Mouse (Mus musculus) kidney, postnatal 14 days (tissue): ENCODE data around the gene Dnajb13.

ENCODE experiments used
- DNase-seq: peaks from one replicate; pipeline ENCODE4 v3.0.0; 2022; ENCODE audit warnings: mixed read lengths

Dnajb13 gene

DNA sequence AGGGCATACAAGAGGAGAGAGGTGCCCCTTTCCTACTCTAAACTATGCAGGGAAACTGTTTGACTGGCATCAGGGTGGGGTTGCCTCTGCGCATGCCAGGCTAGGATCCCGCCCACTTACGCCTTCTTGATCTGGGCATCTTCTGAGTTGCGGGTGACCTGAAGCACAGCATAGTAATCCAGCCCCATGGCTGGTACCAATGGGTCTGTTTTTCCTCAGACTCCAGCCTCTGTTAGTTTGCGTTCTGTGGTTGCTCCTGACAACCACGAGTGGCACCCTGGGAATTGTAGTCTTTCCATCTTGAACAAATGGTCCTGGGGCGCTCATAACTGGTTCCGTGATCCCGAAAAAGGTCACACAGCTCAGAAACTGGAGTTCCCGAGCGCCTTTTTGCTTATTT is at the start of gene Dnajb13:
TSS of gene Dnajb13 (minus strand) at position 388 of the 400 bp plus-strand sequence.
- no peak for DNase-seq

- DNase-seq: no peak
Measured at GRCm38 (mm10) chr7:100561861-100562587, 47.3 kb upstream of the Dnajb13 start.

GRCm38 (mm10) chr7:100559331-100559730 is 44.6 kb upstream of the Dnajb13 start:
- DNase-seq: no peak

GRCm38 (mm10) chr7:100557241-100557640 is 42.5 kb upstream of the Dnajb13 start:
- no peak for DNase-seq

GRCm38 (mm10) chr7:100555431-100555951 is 40.7 kb upstream of the Dnajb13 start:
- DNase-seq: no peak

- DNase-seq: no peak
Measured at GRCm38 (mm10) chr7:100554939-100555338, 40.2 kb upstream of the Dnajb13 start.

- peak; percentile 49 for DNase-seq
Measured at GRCm38 (mm10) chr7:100550338-100551007, 35.7 kb upstream of the Dnajb13 start.

- no peak for DNase-seq
Measured at GRCm38 (mm10) chr7:100549796-100550195, 35.0 kb upstream of the Dnajb13 start.

DNA sequence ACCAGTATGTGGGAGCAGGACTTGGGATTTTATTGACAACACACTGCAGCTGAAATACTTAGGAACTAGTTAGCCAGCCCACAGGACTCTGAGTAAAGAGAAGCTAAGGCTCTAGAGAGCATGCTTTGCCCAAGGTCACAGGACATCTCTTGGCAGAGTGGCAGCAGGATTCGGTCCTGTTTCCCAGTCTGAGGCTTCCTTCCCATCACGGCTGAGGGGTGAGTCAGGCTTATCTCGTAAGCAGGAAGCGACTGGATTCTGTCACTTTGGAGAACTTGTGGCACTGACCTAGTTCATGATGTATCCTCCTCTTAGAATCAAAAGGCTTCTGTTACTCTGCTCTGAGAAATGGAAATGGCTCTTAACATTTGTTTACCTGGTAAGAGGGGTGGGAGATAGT is 32.9 kb upstream of the Dnajb13 start:
- DNase-seq: no peak

DNA sequence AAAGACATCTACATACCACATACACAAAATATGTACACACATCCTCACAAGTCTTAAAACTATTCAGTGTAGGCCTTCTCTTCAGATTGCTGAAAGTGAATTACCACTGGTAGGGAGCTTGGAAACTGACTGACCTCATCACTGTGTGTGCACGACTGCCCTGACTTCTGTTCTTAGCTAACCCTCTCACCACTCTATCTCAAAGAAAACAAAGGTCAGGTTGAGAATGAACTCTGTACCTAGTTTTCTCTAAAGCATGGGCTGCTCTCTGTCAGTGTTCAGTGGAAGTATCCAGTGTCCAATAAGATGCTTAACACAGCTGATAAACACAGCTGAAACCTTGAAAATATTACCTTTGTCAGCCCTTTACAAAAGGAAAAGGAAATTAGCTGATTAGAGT is 29.7 kb upstream of the Dnajb13 start:
- DNase-seq: peak; percentile 15

DNA sequence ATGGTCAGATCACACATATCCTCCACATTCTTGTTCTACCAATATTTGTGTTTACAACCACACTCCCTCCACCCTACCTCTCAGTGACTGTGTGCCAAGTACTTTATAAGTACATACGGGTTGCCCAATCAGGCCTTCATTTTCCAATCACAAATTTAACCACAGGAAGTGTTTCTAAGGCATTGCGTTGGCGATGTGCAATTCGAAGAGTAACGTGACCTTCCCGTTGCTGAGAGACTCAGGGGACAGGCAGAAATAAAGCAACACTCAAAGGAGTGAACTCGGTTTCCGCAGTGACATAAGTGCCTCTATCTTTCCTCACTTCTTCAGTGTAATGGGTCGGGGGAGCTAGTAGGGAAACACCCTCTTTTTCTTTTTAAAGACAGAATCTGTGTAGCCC is 24.8 kb upstream of the Dnajb13 start:
- DNase-seq: no peak

- no peak for DNase-seq
Measured at GRCm38 (mm10) chr7:100537519-100537902, 22.8 kb upstream of the Dnajb13 start.

DNA sequence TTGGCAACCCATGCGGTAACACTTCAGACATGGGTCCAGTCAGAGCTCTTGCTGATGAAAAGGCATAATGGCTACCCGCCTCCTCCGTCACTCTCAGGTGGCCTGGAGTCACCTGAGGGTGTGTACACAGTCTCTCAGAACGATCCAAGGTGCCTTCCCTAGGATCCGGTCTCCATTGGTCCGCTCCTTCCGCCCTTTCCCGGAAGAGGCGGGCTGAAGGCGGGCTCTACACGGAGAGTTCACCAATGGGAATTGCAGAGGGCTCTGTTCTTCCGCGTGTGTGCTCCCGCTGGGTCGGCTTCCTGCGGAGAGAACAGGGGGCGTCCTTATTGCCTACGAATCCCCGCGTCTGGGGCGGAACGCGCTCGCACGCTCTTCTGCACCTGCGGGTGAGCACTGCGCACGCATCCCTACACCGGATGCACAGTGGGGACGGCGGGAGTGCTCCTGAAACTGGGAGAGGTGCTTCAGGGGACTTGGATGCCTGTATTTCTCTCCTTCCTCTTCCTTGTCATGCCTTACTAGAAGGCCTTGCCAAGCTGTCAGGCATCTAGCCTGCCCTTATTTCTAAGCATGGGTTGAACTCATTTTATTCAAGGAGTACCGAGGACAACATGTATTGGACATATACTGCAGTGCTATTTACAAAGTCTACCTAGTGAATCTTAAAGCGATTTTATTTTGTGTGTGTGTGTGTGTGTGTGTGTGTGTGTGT is 22.2 kb upstream of the Dnajb13 start, which contains the start of gene Coa4:
TSS of gene Coa4 (plus strand) at position 268 of the 715 bp plus-strand sequence.
- peak; percentile 91 for DNase-seq

DNA sequence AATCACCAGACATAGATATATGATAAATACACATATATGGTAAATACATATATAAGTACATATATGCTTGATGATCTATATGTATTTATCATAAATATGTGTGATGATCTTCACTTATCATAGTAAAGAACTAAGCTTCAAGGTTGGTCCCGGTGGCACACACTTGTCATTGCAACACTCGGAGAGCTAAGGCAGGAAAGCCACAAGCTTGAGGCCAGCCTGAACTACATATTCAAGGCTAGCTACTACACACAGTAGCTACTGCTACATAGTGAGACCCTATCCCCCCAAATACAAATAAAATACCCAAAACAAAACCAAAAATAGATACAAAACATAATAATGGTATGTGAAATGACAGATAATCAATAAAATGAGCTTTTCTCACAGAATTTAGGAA is 21.1 kb upstream of the Dnajb13 start:
- DNase-seq: no peak

DNA sequence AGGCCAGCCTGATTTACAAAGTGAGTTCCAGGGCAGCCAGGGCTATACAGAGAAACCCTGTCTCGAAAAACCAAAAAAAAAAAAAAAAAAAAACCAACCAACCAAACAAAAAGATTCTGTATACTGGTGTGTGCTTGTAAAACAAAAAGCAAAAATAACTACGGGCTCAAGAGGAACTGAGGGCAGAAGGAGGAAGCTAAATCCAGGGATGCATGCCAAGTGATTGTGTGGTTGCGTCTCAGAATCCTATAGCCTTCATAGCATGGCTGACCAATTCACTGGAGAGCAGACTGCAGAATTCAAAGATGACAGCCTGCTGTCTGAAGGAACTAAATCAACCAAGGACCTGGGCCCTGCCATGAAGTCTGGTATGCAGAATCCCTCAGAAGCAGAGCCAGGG is 19.5 kb upstream of the Dnajb13 start:
- no peak for DNase-seq

- DNase-seq: no peak
Measured at GRCm38 (mm10) chr7:100533503-100533902, 18.7 kb upstream of the Dnajb13 start.

DNA sequence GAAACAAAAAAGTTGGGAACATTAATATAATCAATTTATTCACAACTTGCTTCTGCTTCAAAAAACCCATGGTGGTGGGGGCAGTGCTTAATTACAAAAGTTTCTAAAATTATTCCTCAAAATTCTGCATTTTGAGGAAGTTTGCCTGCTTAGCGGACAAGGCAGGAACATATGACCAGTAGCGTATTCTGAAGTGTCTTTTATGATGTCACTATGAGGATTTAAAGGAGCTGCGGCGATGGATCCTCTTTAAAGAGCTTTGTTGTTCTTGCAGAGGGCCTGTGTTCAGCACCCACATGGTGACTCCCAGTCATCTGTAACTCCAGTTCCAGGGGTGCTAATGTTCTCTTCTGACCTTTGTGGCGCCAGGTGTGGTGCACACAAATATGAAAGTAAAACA is 16.0 kb upstream of the Dnajb13 start:
- no peak for DNase-seq

GRCm38 (mm10) chr7:100524669-100525068 is 9.9 kb upstream of the Dnajb13 start:
- DNase-seq: no peak

GRCm38 (mm10) chr7:100522222-100522621 is 7.5 kb upstream of the Dnajb13 start:
- DNase-seq: no peak

GRCm38 (mm10) chr7:100520663-100521285 is 6.0 kb upstream of the Dnajb13 start:
- peak; percentile 76 for DNase-seq

- no peak for DNase-seq
Measured at GRCm38 (mm10) chr7:100520204-100520603, 5.4 kb upstream of the Dnajb13 start.

GRCm38 (mm10) chr7:100511602-100512001 is 3.2 kb downstream of the Dnajb13 start:
- no peak for DNase-seq

GRCm38 (mm10) chr7:100508670-100509069 is 6.1 kb downstream of the Dnajb13 start:
- DNase-seq: no peak
